Mouse (Mus musculus) c-Kit-positive CD71-positive TER-119-negative erythroid progenitor cells, embryonic 14.5 days (primary cell): Measurements from ENCODE around the gene Eef1a1.

ENCODE experiments used
- DNase-seq: peaks from one replicate; pipeline ENCODE4 v3.0.0-alpha.2; 2013; ENCODE audit warnings: low read depth

Eef1a1 gene

DNA sequence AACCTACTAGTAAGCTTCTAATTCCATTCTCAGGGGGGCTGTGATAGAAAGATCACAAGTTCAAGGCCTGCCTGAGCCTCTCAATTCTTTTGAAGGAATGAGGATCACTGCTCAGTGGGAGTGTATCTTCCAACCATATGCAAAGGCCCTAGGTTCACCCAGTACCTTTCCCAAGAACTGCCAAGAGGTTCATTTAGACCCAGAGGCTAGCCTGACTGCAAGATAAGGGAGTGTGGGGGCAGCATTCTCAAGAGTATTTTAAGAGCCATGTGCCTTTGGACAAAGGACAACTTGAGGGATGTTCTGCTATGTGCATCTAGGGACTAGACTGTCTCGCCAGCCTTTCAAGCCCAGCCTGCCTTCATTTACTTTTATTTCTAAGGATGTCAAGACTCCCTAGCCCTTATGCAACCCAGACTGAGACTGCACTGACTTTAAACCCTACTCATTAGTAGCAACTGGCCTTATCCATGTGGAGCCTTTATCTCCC is 12.4 kb downstream of the Eef1a1 start:
- no peak for DNase-seq

DNA sequence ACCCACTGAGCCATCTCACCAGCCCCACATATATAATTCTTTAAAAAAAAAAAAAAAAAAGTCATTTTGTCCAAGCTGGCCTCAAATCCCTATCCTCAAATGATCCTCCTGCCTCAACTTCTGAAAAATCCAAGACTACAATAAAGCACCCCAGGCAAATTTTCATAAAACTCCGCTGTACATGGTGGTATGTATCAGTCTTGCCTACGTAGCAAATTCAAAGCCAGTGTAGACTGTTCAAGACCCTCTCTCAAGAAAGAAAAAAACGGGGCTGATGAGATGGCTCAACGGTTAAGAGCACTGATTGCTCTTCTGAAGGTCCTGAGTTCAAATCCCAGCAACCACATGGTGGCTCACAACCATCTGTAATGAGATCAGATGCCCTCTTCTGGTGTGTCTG is 13.1 kb downstream of the Eef1a1 start:
- no peak for DNase-seq

DNA sequence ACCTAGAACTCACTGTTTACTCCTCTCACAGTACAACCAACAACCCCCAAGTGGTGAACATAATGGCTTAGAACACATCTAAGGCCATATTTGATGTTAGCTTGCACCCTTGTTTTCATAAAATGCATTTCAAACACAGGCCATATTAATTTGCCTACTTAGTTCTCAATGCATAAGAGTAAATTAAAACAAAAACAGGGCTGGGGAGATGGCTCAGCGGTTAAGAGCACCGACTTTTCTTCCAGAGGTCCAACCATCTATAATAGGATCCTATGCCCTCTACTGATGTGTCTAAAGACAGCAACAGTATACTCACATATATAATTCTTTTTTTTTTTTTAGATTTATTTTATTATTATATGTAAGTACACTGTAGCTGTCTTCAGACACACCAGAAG is 13.6 kb downstream of the Eef1a1 start:
- no peak for DNase-seq

DNA sequence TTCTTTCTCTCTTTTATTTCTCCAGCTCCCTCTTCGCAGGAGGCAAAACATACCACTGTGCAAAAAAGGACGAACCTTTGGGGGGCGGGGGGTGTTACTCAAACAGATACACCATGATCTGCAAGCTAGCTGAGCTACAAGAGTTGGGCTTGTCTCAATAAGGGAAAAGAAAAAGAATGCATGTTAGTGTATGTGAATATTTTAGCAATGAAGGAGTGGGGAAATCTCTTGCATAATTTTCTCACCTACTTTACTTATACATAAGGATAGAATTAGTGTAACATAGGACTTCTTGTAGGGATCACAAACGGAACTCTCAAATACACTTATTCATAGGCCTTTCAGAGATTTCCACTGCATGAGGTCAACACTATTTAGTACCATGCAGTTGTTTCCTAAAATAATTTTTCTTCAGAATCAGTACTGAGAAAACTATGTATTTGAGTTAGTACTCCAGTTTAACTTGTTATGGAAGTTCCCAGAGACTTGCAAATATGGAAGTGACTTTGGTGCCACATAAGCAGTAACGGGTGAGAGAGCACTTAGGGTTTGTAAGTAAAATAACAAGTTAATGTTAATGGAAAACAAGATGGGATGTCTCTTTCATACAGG is 14.1 kb downstream of the Eef1a1 start:
- DNase-seq = no peak

DNA sequence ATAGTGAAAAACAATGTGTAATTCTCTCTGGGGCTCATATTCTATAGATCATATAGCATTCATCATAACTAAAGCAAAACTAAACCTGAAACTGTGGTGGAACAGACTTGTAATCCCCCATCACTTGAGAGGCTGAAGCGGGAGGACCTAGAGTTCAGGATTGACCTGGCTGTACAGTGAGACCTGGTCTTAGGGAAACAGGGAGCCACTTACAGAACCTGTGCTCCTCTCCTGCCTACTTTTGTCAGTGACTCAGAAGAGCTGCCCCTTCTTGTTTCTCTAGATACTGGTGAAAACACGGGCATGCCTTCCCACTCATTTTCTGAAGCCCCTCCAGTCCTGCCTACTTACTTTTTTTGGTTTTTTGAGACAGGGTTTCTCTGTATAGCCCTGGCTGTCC is 14.7 kb downstream of the Eef1a1 start:
- no peak for DNase-seq

DNA sequence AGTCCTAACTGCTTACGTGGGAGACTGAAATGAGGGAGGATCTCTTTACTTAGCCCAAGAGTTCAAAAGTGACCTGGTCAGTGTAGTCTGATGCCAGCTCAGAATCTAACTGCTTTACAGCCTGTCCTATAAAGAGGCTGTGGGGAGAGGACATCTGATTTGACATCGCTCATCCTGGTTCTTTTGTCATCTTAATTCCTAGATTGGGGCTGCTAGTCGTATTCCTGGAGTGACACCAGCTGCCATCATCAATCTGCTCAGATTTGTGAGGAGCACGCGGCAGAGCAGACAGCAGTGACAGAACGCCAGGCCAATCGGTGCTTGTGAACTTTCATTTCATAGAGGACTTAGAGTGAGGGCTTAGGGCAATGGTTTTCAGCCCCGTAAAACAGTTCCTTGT is 15.4 kb downstream of the Eef1a1 start:
- DNase-seq = no peak

DNA sequence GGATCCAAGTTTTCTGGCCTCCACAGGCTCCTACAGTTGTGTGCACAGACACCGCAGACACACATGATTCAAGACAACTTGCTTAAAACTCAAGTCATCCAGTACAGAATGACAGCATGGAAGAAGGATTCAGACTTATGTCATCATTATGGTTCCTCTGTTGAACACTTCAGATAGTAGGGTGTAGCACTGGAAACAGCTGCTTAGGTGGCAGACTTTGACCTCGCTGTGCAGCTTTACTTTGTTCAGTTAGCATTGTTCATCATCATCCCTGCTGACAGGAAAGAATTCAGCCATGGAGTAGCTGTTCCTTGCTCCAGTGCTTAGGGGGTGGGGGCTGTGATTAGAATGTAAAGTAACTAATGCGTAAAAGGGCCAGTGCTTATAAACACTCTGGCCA is 23.2 kb downstream of the Eef1a1 start:
- no peak for DNase-seq

DNA sequence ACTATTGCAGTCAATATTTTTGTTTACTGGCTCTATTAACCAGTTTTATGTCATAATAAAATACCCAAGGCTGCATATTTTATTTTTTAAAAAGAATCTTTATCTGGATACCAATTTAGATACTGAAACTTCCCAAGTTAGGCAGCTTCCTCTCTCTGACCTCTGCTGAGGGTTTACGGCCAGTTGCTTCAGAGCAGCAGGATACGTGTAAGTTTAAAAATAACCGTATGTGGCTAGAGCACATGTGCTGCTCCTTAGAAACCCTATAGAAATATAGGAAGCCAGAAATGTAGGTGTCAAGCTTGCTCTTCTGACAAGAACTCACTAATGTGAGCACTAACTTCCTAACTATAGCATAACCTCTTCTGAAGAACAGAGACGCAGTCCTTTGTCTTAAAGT is 25.6 kb downstream of the Eef1a1 start:
- DNase-seq = no peak

DNA sequence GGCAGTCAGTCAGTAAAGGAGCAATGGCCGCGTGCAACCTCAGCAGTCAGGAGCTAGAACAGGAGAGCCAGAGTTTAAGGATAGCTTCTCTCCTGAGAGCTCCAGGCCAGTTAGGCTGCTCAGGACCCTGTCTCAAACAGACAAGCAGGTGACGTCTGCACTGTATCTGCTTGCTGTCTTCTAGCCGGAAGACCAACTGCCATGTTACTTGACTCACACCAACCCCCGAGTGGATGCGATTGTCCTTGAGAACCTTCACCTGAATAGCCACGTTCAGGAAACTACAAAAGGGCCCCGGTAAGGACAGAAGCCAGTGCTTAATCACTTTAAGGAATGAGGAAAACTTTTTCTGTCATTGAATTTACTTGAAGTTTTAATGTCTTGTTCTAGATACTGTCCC is 31.9 kb downstream of the Eef1a1 start:
- DNase-seq = no peak

DNA sequence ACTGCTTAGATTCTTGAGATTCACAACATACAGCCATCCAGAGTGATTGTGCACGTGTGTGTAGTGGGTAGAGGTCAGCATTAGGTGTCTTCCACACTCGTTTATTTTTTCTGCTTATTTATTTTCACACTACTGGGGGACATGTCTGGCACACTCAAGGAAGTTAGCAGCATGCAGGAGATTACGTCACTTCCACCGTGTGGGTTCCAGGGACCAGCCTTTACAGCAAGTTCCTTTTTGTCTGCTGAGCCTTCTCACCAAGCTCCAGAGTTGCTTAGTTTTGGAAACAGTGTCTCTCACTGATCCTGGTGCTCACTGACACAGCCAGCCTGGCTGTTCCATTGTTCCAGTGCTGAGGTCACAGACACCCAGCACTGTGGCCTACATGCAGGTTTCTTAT is 37.6 kb downstream of the Eef1a1 start:
- DNase-seq = no peak

DNA sequence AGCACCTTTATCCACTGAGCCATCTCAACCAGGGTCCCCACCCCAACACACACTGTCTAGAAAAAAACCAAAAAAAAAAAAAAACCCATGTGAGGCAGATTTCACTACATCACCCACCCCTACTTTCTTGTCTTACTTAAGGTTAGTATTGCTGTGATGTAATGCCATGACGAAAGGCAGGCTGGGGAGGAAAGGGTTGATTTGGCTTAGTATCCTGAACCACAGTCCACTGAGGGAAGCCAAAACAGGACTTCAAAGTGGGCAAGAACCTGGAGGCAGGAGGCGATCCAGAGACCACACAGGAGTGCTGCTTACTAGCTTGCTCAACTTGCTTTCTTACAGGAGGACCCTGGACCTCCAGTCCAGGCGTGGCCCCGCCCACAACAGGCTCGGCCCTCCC is 38.5 kb downstream of the Eef1a1 start:
- no peak for DNase-seq

DNA sequence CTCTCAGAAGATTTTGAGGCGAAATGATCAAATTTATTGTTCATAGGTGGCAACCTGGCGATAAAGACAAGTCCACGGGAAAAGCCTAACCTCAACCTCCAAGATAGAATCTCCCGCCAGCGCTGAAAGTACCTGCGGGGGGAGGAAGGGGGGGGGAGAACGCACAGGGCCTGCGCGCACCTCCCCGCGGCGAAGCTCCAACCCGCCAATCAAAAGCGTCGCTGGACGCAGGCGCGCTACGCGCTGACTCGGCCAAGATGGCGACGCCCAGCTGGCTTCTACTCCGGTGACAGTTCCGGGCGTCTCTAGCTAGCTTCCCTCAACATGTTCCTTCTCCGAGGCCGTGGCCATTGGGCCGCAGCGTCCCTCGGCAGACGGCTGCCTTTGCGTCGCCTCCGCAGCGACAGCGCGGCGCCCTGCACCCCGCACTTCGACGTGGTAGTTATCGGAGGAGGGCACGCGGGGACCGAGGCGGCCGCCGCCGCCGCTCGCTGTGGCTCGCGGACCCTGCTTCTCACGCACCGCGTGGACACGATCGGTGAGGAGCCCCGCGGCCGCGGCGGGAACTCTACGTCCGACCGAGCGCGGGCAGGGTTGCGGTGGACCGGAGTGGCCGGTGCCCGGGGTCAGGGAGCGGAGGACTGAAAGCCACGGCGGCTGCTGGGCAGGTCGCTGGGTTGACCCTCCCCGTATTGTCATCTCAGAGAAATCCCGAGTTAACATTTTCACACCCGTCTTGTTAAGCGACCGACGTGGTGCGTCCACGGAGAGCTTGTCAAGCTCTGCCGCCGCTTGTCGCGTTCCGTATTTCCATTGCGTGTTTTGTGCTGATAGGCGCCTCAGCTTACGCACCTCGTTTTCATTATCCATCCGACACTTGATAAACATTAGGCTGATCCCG is 40.7 kb downstream of the Eef1a1 start, which contains the start of the genes Mto1 and Gm17324:
Mto1 (plus strand) TSS at position 236 of the 901 bp plus-strand sequence.
Gm17324 (minus strand) TSS at position 814 of the 901 bp plus-strand sequence.
- peak; percentile 87 for DNase-seq

DNA sequence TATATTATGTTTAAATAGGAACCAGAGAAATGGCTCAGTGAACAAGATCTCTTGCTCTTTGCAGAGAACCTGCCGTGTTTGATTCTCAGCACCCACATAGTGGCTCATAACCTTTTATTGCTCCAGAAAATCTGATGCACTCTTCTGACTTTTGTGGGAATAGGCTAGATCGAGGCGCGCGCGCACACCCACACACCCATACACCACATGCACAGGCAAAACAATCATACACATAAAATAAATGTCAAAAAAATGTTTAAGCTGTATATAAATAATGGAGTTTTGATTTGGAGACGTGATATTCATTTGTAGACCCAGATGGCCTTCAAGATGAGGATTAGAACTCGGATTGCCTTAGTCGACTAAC is 41.4 kb downstream of the Eef1a1 start:
- no peak for DNase-seq

DNA sequence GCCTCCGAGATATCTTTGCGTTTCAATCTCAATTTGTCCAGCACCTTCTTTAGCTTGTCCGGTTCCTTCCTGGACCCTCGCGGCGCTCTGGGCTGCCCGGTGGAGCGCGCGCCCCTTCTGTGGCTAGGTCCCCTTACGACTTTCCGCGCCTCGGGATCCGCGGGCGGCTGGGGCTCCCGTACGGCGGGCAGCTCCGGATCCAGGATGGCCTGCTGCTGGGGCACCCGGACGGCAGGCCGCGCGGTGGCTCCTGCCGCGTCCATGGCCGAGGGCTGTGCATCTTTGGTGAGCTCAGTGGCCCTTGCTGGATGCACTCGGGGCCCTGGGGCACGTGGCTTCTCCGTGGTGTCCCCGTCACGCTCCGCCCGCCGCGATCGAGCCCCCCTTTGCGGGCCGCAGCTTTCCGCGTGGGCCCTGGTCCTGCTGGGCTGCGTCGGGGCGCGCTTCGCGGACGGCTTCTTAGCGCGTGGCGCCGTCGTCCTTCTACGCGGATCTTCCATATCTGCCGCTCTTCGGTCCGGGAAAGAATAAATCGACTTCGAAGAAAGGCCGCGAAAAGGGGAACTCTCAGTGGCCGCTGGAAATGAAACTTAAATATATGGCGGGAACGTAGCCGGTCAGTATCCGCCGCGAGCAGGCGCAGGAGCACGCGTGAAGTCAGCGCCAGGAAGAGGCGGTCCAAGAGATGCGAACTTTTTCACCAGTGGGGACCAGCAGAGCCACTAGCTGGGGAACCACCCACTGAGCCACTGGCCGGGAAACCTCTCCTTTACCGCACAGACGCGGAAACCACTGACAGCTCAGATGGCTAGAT is 46.2 kb downstream of the Eef1a1 start, which contains the start of gene Cgas:
Cgas (minus strand) TSS at position 659 of the 814 bp plus-strand sequence.
- no peak for DNase-seq

DNA sequence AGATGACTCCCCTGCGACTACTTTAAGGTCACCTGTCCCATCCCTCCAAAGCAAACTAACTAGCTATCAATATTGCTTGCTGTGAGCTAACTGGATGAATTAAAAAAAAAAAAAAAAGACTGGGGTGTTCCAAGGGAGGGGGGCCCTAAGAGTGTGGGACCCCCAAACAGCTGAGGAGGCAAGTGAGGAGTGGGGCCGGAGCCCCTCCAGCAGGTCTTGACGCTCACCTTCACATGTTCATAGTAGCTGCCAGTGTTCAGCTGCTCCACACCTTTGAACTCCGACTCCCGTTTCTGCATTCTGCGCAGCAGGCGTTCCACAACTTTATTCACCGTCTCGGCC is 46.7 kb downstream of the Eef1a1 start:
- DNase-seq = no peak

DNA sequence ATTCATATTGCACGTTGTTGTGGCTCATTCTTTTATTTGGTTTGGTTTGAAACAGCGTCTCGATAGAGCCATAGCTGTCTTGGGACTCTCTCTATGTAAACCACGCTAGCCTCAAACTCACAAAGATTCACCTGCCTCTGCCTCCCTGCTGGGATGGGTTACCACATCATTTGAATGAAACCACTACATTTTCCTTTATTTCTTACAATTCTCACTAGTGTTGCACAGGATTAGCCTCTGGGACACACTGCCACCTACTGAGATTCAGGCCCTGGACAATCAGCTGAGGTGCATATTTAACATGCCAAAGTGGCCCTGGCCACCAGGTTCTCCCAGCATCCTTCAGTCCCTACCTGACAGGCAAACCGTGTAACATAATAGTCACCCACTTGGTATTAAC is 49.5 kb downstream of the Eef1a1 start:
- DNase-seq = no peak

DNA sequence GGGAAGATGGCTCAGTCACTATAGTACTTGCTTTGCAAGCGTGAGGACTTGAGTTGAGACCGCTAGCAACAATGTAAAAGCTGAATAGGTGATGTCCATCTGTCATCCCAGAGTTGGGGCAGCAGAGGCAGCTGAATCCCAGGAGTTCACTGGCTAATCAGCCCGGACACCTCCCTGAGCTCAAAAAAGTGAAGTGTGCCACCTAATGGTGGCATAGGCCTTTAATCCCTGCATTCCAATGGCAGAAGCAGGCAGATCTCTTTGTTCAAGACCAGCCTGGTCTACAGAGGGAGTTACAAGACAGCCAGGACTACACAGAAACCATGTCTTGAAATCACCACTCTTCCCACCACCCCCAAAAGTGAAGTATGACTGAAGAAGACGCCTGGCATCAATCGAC is 56.5 kb downstream of the Eef1a1 start:
- DNase-seq = no peak

DNA sequence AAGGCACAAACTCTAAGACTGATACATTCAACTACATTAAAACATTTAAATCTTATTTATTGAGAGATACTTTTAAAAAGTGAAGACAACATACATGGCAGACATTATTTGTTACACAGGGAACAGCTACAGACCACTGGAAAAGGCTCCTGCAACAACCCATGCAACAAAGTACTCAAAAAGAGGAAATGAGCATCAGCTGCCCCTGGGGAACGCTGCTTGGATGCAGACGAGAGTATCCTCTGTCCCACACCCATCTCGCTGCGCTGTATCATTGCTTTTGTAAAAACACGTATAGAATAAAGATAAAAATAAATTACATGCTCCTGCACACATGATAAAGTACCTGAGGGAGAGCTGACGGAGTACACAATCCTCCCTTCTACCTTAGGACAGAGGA is 58.5 kb downstream of the Eef1a1 start:
- DNase-seq = no peak

DNA sequence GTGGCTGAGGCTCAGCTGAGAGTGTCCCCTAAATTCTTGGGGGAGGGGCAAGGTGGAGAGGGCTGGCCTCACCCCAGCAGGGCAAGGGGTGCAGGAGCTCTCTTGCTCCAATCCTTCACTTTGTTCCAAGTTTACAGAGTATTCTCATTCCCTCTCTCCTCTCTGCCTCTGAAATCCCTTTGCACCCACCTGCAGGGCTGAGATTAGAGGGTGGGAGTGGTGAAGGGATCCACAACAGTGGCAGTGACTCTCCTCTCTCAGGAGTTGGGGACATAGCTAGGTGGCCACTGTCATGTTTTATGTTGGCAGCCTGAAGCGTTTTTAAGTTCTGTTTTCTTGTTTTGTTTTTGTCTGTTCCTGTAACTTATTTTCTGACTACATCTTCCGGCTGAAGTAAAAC is 59.4 kb downstream of the Eef1a1 start:
- DNase-seq = no peak

DNA sequence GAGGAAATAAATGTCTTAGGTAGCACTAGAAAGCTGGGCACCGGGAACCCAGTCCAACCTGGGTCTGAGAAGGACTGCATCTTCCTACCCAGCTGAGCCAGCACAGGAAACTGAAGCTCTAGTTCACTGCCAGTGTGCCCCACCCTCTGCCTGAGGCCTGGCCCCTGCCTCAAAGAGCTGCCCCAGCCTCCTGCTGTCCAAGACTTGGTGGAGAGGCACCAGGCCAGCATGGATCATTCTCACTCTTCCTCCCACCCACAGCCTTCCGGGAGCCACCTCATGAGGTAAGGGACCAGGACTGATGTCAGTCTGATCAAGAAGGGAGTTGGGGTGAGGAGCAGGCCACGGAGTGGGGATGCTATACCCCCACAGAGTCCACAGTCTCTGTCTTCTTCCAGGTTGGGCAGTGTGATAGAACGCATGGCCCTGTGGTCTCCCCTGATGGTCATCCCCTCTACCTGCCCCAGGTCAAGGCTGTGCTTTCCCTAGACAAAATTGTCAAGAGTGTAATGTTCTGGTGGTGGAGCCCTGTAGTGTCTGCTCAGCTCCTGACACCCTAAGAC is 60.0 kb downstream of the Eef1a1 start:
- no peak for DNase-seq
